Mouse (Mus musculus) layer of hippocampus, postnatal 14 days (tissue): ENCODE measurements at regions not wholly inside any gene's neighbourhood (a gene's known extent, or its start where the extent isn't known, plus 50 kb on each side); places are given as distances from the start of the nearest gene placed in this dataset.

Experiments
- DNase-seq, 2 experiments: peaks; one replicate each; pipeline ENCODE4 v3.0.0; 2021 to 2022; ENCODE audit warnings: low spot score in 2 of 2, mixed read lengths in 1 of 2

DNA sequence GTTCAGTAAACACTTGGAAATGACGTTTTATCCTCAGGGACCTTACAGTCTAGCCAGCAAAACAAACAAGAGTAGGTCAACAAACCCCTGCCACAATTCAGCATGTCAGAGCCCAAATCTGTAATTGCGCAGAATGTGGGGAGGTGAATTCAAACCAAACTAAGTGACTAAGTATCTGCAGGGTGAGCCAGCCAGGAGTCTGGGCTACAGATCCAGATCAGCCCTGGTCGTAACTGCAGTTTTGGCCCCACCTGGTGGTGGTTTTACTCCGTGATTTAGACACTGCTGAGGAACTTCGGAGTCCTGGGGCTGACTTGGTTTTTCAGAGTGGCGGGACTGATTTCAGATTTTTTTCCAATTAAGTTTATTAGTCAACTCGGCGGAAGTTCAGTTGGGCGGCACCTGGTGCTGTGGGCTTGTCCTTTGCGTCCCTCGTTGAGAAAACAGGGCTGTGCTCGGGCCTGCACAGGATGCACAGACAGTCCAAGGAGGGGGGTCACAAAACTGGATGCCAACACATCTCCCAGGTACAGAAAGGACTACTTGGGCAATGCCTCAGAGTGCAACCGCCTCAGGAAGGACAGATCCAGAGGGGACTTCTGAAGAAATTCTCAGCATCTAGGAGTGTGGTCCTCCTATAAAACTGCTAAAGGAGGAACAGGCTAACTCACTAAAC lies 107.6 kb upstream of the 1700066M21Rik start:
- peak; percentile 63 to 83 for DNase-seq

DNA sequence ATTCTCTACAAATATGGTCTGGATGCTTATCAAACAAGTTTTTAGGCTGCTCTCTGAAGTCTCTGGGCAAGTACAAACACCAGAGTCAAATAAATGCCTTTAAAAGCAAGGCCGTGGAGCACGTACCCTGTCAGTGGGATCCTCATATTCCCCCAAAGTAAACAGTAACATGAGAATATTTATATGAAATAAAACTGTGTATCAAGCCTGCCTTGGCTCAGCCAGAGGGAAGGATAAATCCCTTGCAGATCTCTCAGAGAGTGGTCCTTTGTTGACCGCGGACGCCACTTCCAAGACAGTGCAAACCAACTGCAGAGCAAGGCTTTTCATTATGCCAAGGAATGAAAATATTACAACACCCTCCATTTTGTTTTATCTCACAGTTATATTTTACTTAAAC lies 104.8 kb upstream of the 1700066M21Rik start:
- DNase-seq = no peak

DNA sequence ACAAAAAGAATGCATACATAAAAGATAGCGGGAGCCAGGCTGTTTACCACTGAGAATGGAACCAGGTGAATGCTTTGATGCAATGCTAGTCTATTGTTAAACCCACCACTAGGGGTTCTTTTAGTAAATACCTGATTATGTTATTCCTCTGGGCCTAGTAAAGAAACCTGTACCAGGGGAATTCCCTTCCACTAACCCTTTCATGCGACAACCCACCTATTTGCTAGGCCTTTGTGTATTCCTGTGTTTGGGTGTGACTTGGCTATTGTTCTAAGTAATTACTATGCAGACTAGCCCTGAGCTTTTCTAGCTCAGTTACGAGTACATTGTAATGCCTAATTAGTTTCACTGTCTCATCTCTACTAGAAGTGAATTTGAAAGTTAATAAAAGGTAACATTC lies 95.9 kb upstream of the 1700066M21Rik start:
- DNase-seq = no peak

DNA sequence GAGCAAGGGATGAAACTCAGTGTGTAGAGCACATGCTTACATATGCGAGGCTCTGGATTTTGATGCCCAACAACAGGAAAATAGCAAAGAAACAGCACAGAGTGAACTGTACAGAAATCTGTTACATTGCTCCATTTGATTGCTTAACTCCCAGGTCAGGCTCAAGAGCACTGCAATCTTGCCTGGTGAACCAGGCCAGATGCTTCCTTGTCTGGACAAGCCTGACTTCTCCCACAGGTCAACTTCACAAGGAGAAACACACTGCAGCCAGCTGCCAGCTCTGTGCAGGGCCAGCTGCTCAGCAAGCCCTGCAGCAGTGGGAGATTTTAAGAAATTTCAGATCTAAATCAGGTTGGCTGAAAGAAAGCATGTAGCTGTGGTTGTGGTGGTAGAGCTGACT lies 81.2 kb upstream of the 1700066M21Rik start:
- no peak for DNase-seq

DNA sequence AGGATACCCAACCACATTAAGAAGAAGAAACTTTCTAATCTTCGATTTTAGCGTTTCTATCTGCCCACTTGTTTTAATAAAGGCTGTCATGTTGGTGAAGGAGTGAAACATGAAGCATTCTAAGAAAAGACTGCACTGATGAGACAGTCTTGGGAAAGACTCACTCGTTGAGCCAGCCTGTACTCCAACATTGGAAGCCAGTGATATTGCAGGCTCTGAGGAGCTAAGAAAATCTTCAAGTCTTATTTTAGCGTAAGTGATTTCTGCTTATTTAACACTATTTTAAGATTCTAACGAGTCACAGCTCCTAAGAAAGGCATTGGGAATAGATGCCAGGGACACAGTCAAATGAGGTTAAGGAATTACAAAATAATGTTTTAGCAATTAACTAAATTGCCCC lies 78.9 kb upstream of the 1700066M21Rik start:
- DNase-seq = no peak

DNA sequence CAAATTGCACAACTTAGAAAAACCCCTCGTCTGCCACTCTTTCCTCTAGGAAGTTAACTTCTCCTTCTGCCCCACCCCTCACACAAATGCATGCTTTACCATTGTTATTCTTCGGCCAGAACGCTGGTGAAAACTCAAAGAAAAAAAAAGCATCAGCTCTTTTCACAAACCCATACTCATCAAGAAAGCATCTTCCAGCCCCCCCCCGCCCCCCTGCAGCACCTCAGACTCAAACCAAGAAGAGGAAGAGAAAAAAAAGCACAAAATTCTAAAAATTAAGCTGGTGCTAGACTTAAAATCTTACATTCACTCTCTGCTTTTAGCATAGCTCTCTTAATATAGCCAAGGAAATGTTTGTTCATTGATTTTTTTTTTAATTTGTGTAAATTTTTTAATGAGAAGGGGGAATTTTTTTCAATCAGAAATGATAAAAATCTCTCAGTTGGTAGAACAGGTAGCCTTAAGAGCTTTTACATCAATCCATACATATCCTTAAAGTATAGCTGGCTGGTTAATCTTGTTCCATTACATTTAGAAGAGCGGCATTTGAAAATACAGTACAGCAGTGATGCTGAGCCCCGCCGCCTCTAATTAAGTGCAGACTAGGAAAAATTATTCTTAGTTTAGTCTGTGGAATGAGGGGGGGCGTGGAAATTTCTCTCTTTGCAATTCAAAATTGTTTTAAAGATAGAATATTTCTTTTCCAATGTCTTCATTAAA lies 76.0 kb upstream of the 1700066M21Rik start:
- DNase-seq = peak in 1 of 2 experiments; percentile 4

DNA sequence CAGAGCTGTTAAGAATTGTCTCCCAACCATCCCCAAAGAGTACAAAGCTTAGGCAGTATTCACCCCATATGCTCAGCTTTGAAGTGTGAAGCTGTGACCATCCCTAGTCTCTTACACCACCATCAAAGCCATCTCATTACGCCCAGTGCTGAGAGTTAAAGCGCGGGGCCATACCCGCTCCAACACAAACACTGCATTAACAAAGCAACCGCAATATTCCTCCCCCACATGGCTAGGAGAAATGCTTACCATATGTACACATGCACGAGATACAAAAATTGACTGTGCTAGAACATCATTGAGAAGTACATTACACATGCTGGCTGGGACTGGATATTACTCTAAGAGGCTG lies 75.5 kb upstream of the 1700066M21Rik start:
- DNase-seq = peak; percentile 2 to 5

DNA sequence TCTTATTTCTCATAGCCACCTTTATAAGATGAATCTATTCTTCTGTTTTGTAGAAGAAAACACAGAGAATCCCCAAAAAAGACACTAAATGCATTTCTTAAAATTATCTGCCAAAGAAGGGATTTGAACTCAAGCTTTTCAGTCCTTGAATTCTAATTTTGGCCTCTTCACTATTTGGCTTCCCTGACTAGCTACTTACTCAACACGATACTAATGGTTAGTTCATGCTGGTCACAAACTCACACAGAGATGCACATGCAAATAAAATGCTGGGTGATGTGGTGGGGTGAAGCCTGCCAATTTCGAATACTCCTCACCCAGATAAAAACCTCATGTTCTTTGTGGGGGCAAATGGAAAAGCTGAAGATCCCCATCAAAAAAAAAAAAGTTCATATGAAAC lies 72.7 kb upstream of the 1700066M21Rik start:
- no peak for DNase-seq

DNA sequence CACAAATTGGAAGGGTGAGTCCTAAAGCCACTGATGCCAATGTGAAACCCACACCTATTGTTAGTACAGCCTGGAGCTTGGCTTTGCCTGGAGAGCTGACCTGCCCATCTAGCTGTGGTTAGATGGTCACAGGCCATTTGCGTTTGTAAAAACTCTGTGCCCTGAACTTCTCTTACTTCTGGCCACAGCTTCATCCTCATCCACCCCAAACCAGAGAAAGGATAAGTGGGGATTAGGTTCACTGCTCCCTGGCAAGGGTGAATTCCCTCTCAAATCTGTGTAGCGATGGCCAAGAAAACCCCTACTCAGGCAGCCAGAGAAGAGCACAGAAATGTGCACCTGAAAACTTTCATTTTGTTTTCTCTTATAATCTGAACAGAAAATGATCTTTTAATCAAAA lies 54.9 kb upstream of the 1700066M21Rik start:
- DNase-seq = no peak

DNA sequence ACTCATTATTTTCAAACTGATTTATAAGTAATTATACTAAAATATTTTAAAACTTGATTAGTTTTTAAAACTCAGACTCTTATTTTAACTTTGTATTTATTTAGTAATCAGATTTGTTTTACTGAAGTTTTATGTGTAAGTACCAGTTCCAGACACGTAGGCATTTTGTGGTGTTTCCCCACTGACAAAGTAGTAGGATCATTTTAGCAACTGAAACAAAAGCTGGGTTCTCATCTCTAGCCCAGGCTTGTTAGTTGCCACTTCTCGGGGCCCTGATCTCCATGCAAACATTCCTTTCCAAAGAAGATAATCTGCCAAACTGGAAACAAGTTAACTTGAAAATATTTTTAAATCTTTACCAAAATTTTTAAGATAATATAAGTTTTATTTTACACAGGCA lies 54.3 kb upstream of the 1700066M21Rik start:
- no peak for DNase-seq

DNA sequence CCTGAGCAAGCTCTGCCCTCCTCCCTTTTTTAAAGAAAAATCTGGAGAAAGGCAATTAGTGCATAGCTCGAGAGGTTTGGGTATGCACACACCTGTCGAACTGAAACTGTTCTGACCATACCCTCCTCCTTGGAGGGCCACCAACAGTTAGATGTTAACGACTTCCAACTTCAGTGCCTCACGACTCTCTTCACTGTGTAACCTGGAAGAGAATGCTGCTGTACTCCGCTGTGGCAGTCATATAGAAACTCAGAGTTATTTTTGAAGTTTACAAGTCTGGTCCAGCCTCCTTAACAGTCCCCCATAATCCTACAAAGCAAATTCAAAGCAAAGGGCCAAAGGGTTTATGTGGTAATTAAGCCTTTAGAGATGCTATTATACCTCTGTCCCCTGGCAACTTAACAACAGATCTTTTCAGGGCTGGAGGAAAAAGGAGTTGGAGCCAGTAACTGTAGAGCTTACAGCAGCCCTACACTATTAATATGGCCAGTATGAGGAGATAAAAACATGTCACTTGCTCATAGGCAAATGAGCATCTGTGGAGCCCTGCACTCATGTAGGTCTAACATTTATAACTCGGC lies 51.7 kb upstream of the 1700066M21Rik start:
- no peak for DNase-seq
